Mouse (Mus musculus): ENCODE measurements at regions not wholly inside any gene's neighbourhood (a gene's known extent, or its start where the extent isn't known, plus 50 kb on each side); places are given as distances from the start of the nearest gene placed in this dataset.

- in situ Hi-C loops (cut with MboI, MseI): no loop called here
Observed at GRCm38 (mm10) chr6:148602894-148603293, 158.7 kb upstream of the Tmtc1 start.

GRCm38 (mm10) chr6:148600934-148601333, 156.7 kb upstream of the Tmtc1 start:
- in situ Hi-C loops (cut with MboI, MseI): no loop called here

GRCm38 (mm10) chr6:148599473-148599872, 155.3 kb upstream of the Tmtc1 start:
- in situ Hi-C loops (cut with MboI, MseI): no loop called here

- in situ Hi-C loops (cut with MboI, MseI): no loop called here
Observed at GRCm38 (mm10) chr6:148598746-148599337, 154.7 kb upstream of the Tmtc1 start.

- in situ Hi-C loops (cut with MboI, MseI): no loop called here
Observed at GRCm38 (mm10) chr6:148595009-148595770, 151.0 kb upstream of the Tmtc1 start.

- in situ Hi-C loops (cut with MboI, MseI): no loop called here
Observed at GRCm38 (mm10) chr6:148588971-148589370, 144.8 kb upstream of the Tmtc1 start.

- in situ Hi-C loops (cut with MboI, MseI): no loop called here
Observed at GRCm38 (mm10) chr6:148586439-148587321, 142.5 kb upstream of the Tmtc1 start.

- in situ Hi-C loops (cut with MboI, MseI): no loop called here
Observed at GRCm38 (mm10) chr6:148584126-148584525, 139.9 kb upstream of the Tmtc1 start.

- in situ Hi-C loops (cut with MboI, MseI): no loop called here
Observed at GRCm38 (mm10) chr6:148578281-148578680, 134.1 kb upstream of the Tmtc1 start.

GRCm38 (mm10) chr6:148577663-148578062, 133.5 kb upstream of the Tmtc1 start:
- in situ Hi-C loops (cut with MboI, MseI): no loop called here

GRCm38 (mm10) chr6:148574742-148575453, 130.7 kb upstream of the Tmtc1 start:
- in situ Hi-C loops (cut with MboI, MseI): no loop called here

- in situ Hi-C loops (cut with MboI, MseI): no loop called here
Observed at GRCm38 (mm10) chr6:148572201-148572600, 128.0 kb upstream of the Tmtc1 start.

- in situ Hi-C loops (cut with MboI, MseI): no loop called here
Observed at GRCm38 (mm10) chr6:148571651-148572050, 127.5 kb upstream of the Tmtc1 start.

- in situ Hi-C loops (cut with MboI, MseI): loop anchor here (10.0 kb wide), 1 partner anchor 1549 kb away; no protein-coding TSS in a partner anchor
Observed at GRCm38 (mm10) chr6:148564146-148564545, 120.0 kb upstream of the Tmtc1 start.

GRCm38 (mm10) chr6:148562206-148562708, 118.1 kb upstream of the Tmtc1 start:
- in situ Hi-C loops (cut with MboI, MseI): loop anchor here (10.0 kb wide), 1 partner anchor 1547 kb away; no protein-coding TSS in a partner anchor

GRCm38 (mm10) chr6:148556484-148556871, 112.3 kb upstream of the Tmtc1 start:
- in situ Hi-C loops (cut with MboI, MseI): no loop called here

GRCm38 (mm10) chr6:148555651-148556483, 111.7 kb upstream of the Tmtc1 start:
- in situ Hi-C loops (cut with MboI, MseI): no loop called here

- in situ Hi-C loops (cut with MboI, MseI): no loop called here
Observed at GRCm38 (mm10) chr6:148554463-148554862, 110.3 kb upstream of the Tmtc1 start.

- in situ Hi-C loops (cut with MboI, MseI): no loop called here
Observed at GRCm38 (mm10) chr6:148553616-148554015, 109.4 kb upstream of the Tmtc1 start.

- in situ Hi-C loops (cut with MboI, MseI): no loop called here
Observed at GRCm38 (mm10) chr6:148551097-148551496, 106.9 kb upstream of the Tmtc1 start.
